Mouse (Mus musculus): ENCODE results near the gene Rpl10. TPM values are rescaled to one million over a fixed set of nuclear protein-coding genes. Genes with fewer than 3 reads are reported as not detected.
A peak's percentile ranks its signal among the peaks of the same experiment; 100 is the strongest.

The Rpl10 gene
- polyA plus RNA-seq, 1 experiment from 2014 or later: 489 TPM

DNA sequence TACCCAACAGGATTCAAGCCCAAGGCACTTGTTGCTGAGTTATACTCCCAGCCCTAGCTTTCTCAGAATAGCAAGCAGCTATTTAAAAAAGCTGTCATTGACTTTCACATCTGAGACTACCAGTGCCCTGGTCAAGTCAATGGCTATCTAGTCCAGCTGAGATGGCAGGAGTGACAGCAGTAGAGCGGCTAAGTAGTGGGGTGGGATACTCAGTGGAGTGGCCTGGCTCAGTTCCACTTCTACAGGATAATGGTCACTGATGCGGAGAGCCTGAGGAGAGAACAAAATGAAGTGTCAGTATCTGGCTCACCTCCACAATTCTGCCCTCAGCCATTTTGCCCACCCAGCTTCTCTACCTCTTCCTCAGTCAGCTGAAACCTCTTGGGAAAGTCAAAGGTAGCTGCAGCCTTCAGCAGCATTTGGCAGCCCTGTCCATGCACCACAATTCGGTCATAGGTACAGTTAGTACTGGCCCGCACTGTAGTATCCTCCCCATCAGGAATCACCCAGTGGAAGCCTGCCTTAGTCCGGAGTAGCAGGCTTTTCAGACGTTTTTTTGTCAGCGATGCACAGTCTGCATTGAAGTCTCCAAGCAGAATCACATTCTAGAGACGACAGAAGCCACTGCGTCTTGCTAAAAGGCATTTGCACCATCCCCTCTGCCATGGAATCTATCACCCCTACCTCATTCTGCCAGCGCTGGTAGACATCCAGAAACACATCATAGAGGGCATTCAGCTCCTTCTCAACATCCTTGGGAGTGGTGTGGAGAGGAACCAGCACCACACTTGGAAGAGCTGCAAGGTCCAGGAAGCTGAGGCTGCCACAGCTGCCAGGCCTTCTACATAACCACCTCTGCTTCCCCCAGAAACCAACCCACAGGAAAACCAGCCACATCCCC is 3.1 kb downstream of the Rpl10 start:
- 34% methylated on average over 10 of the region's 10 CpGs for WGBS

DNA sequence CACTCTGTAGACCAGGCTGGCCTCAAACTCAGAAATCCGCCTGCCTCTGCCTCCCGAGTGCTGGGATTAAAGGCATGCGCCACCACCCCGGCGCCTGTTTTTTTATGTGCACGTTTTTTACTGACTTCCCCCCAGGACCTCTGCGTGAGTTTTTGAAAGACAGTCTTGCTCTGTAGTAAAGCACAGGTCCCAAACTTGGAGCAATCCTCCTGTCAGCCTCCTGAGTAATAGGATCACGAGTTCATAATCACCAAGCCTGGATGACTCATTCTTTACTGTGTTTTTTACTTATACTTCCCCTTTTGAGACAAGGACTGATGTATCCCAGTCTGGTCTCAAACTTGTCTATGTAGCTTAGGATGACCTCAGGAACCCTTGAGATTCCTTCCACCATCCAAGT is 7.3 kb downstream of the Rpl10 start:
- 69% methylated on average over 7 of the region's 8 CpGs for WGBS
- peaks cover 7% of the 10 kb centered on the region; the same call in 1 of the 2 replicates for H3K4me1 ChIP-seq (replicated peaks; ENCODE audit: control insufficient read depth, insufficient read depth, low read length)

More for the DNA sequence above, 3.1 kb downstream of the Rpl10 start:
- ATAC-seq: no peak
- Histone ChIP-seq H3K27ac (ENCODE audit: low read length) (no peak overlapping the region), H3K4me3 (replicated peaks; ENCODE audit: low read length) (no peak overlapping the region), H3K4me2 (ENCODE audit: low read length) (no peak overlapping the region), H3K36me3 (ENCODE audit: control insufficient read depth, insufficient read depth) (peaks cover 4% of the 10 kb centered on the region), H3K9ac (replicated peaks; ENCODE audit: low read depth, low read length) (no peak overlapping the region), H3K9me3 (ENCODE audit: control insufficient read depth, low read length) (no peaks in the 10 kb centered on the region), H3K4me1 (replicated peaks; ENCODE audit: control insufficient read depth, insufficient read depth, low read length) (peaks cover 6% of the 10 kb centered on the region; the same call in 1 of the 2 replicates), H3K27me3 (replicated peaks; ENCODE audit: control insufficient read depth, insufficient read depth, low read length) (no peaks in the 10 kb centered on the region)

DNA sequence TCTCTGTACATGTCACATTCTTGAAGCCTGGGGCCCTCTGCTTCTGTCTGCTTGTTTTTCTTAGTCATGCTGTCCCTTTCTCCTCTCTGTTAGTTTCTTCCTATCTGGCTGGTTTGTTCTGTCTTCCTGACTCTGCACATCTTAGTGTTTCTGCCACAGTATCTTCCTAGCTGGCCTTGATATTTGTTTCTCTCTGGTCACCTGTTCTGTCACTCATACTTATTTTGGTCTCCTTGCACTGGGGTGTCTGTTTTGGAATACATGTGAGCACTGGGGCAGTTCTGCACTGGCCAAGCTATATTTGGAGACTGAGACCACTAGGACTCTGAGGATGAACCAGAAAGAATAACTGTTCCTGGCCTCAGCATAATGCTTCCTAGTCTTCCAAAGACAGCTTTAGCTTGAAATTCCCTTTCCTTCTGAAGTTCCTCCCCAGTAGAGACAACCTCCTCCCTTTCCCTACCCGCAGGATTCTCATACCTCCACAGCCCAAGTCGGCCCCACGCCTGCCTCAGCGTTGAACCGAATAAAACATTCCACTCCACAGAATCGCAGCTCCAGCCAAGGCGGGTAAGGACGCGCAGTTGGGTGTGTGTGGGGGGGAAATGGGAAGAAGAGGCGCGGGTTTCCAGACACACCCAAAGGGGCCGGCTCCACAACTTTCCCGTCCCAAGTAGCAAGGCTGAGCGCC is 10.6 kb downstream of the Rpl10 start:
- WGBS: 9% methylated on average over 14 of the region's 14 CpGs
- peak overlapping the region; percentile 61 for H3K4me3 ChIP-seq (replicated peaks; ENCODE audit: low read length)
- H3K4me1 ChIP-seq (replicated peaks; ENCODE audit: control insufficient read depth, insufficient read depth, low read length): peaks cover 18% of the 10 kb centered on the region

More for the DNA sequence above, 7.3 kb downstream of the Rpl10 start:
- H3K9ac ChIP-seq (replicated peaks; ENCODE audit: low read depth, low read length): no peak overlapping the region
- H3K4me2 ChIP-seq (ENCODE audit: low read length): no peak overlapping the region
- H3K27me3 ChIP-seq (replicated peaks; ENCODE audit: control insufficient read depth, insufficient read depth, low read length): no peaks in the 10 kb centered on the region
- no peaks in the 10 kb centered on the region for H3K9me3 ChIP-seq (ENCODE audit: control insufficient read depth, low read length)
- ATAC-seq: no peak
- H3K36me3 ChIP-seq (ENCODE audit: control insufficient read depth, insufficient read depth): peaks cover 4% of the 10 kb centered on the region
- H3K27ac ChIP-seq (ENCODE audit: low read length): no peak overlapping the region
- H3K4me3 ChIP-seq (replicated peaks; ENCODE audit: low read length): no peak overlapping the region

DNA sequence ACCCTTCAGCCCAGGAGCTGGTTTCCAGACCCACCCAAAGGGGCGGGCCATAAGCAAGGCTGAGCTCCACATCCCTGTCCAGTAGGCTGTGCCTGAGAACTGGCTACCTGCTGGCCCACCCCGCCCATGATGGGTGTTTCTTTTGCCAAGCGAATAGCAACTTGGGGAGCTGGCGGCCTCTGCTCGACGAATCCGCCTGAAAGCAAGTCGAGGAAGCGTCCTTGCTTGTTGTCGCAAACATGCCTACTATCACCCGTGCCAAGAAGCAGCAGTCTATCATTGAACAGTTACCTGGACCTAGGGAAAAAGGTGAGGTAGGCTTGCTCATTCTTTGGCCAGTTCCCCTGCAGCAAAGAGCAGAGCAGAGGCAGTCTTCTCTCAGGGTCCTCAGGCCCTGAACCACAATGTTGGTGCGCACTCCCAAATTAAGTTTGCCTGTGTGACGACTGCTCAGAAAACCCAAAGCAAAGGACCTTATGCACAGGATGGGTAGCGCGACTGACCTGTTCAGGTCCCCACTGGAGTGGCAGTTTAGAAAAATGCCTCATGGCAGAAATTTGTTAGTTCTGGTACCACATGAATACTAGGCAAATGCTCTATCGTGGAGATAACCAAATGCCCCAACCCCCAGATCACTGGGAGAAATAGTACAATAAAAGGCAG is 11.3 kb downstream of the Rpl10 start, which contains the start of the genes Taz and Dnase1l1:
Gene Taz, plus strand, starts transcription at position 181 of the 663 bp plus-strand sequence.
Gene Dnase1l1, minus strand, starts transcription at position 606 of the 663 bp plus-strand sequence.
- peaks cover 18% of the 10 kb centered on the region for H3K4me1 ChIP-seq (replicated peaks; ENCODE audit: control insufficient read depth, insufficient read depth, low read length)
- H3K9me3 ChIP-seq (ENCODE audit: control insufficient read depth, low read length): no peaks in the 10 kb centered on the region
- peak within 1 kb of the TSS; percentile 61 for H3K4me3 ChIP-seq (replicated peaks; ENCODE audit: low read length)
- H3K27me3 ChIP-seq (replicated peaks; ENCODE audit: control insufficient read depth, insufficient read depth, low read length): no peaks in the 10 kb centered on the region
- WGBS: 19% methylated on average over 16 of the region's 16 CpGs
- H3K27ac ChIP-seq (ENCODE audit: low read length): peak within 1 kb of the TSS; percentile 65
- peak within 1 kb of the TSS; percentile 78 for H3K9ac ChIP-seq (replicated peaks; ENCODE audit: low read depth, low read length)
- H3K36me3 ChIP-seq (ENCODE audit: control insufficient read depth, insufficient read depth): no peaks in the 10 kb centered on the region
- ATAC-seq: peak; percentile 41
- H3K4me2 ChIP-seq (ENCODE audit: low read length): peak within 1 kb of the TSS; percentile 74

More for the DNA sequence above, 10.6 kb downstream of the Rpl10 start:
- no peak; the same call in 1 of the 2 replicates for ATAC-seq
- Histone ChIP-seq H3K9ac (replicated peaks; ENCODE audit: low read depth, low read length) (peak overlapping the region; percentile 78), H3K4me2 (ENCODE audit: low read length) (peak overlapping the region; percentile 74), H3K9me3 (ENCODE audit: control insufficient read depth, low read length) (no peaks in the 10 kb centered on the region), H3K36me3 (ENCODE audit: control insufficient read depth, insufficient read depth) (no peaks in the 10 kb centered on the region), H3K27ac (ENCODE audit: low read length) (no peak overlapping the region), H3K27me3 (replicated peaks; ENCODE audit: control insufficient read depth, insufficient read depth, low read length) (no peaks in the 10 kb centered on the region)

DNA sequence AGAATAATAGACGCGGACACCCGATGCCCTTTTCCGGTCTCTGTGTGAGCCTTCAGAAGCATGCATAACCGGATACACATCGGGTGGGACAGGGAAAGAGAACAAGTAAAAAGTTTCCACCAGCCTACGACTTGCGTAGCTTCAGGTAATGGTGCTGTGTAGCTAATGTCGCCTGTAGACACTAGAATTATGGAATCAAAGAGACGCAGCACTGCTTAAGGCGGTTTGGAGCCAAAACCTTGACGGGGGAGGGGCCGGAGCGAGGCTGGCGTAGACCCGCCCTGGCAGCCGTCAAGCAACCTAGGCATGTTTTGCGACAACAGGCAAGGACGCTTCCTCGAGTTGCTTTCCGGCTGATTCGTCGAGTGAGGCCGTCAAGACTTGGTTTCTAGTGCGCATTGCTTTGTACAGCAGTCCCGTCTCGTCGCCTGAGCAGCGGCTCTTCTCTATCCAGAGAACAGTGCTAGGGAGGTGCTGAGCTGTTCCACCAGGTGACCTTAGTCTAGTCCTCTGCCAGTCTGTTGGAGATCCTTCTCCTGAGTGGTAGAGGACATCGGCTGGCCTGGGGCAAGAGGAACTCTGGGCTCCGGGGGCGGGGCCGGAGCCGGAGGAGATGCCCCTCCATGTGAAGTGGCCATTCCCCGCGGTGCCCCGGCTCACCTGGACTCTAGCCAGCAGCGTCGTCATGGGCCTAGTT is 11.9 kb downstream of the Rpl10 start:
- Histone ChIP-seq H3K4me2 (ENCODE audit: low read length) (peak overlapping the region; percentile 74), H3K27ac (ENCODE audit: low read length) (peak overlapping the region; percentile 65), H3K9me3 (ENCODE audit: control insufficient read depth, low read length) (no peaks in the 10 kb centered on the region), H3K36me3 (ENCODE audit: control insufficient read depth, insufficient read depth) (no peaks in the 10 kb centered on the region), H3K4me1 (replicated peaks; ENCODE audit: control insufficient read depth, insufficient read depth, low read length) (peaks cover 18% of the 10 kb centered on the region), H3K27me3 (replicated peaks; ENCODE audit: control insufficient read depth, insufficient read depth, low read length) (no peaks in the 10 kb centered on the region), H3K4me3 (replicated peaks; ENCODE audit: low read length) (peak overlapping the region; percentile 61), H3K9ac (replicated peaks; ENCODE audit: low read depth, low read length) (peak overlapping the region; percentile 78)
- 25% methylated on average over 39 of the region's 39 CpGs for WGBS
- ATAC-seq: peak; percentile 87

DNA sequence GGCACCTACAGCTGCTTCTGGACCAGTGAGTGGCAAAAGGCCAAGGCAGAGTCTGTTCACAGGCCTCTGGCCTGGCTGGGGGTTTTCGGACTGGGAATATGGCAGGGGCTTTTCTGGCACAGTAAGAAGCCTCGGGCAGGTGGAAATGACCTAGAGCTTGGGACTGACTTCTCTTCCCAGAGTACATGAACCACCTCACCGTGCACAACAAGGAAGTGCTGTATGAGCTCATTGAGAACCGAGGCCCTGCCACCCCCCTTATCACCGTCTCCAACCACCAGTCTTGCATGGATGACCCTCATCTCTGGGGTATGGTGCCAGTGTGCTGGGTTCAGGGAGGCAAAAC is 12.5 kb downstream of the Rpl10 start:
- 41% methylated on average over 5 of the region's 5 CpGs for WGBS
- H3K27ac ChIP-seq (ENCODE audit: low read length): peak overlapping the region; percentile 65; the same call in 1 of the 2 replicates
- peaks cover 18% of the 10 kb centered on the region for H3K4me1 ChIP-seq (replicated peaks; ENCODE audit: control insufficient read depth, insufficient read depth, low read length)
- peak overlapping the region; percentile 78 for H3K9ac ChIP-seq (replicated peaks; ENCODE audit: low read depth, low read length)
- H3K9me3 ChIP-seq (ENCODE audit: control insufficient read depth, low read length): no peaks in the 10 kb centered on the region
- ATAC-seq: no peak
- H3K27me3 ChIP-seq (replicated peaks; ENCODE audit: control insufficient read depth, insufficient read depth, low read length): no peaks in the 10 kb centered on the region
- no peaks in the 10 kb centered on the region for H3K36me3 ChIP-seq (ENCODE audit: control insufficient read depth, insufficient read depth)
- H3K4me3 ChIP-seq (replicated peaks; ENCODE audit: low read length): peak overlapping the region; percentile 61
- peak overlapping the region; percentile 59 for H3K4me2 ChIP-seq (ENCODE audit: low read length)

DNA sequence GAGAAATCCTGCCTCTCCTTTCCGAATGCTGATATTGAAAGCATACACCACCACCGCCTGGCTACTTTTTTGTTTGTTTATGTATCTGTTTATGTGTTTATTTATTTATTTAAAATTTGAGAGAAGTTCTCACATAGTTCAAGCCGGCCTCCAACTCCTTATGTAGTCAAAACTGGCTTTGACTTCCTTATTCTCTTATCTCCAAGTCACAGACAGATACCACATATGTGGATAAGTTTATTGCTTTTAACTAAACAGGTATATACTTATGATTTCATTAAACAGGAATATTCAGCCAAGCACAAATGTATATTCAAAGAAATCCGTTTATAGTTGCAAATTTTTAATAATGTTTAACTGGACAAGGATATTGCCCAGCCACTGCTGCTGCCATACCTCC is 22.8 kb downstream of the Rpl10 start:
- ATAC-seq: no peak
- Histone ChIP-seq H3K27me3 (replicated peaks; ENCODE audit: control insufficient read depth, insufficient read depth, low read length) (no peaks in the 10 kb centered on the region), H3K36me3 (ENCODE audit: control insufficient read depth, insufficient read depth) (no peaks in the 10 kb centered on the region), H3K9ac (replicated peaks; ENCODE audit: low read depth, low read length) (no peak overlapping the region), H3K4me2 (ENCODE audit: low read length) (no peak overlapping the region), H3K4me1 (replicated peaks; ENCODE audit: control insufficient read depth, insufficient read depth, low read length) (peaks cover 6% of the 10 kb centered on the region), H3K27ac (ENCODE audit: low read length) (no peak overlapping the region), H3K4me3 (replicated peaks; ENCODE audit: low read length) (no peak overlapping the region), H3K9me3 (ENCODE audit: control insufficient read depth, low read length) (no peaks in the 10 kb centered on the region)
- 81% methylated on average over 4 of the region's 4 CpGs for WGBS

DNA sequence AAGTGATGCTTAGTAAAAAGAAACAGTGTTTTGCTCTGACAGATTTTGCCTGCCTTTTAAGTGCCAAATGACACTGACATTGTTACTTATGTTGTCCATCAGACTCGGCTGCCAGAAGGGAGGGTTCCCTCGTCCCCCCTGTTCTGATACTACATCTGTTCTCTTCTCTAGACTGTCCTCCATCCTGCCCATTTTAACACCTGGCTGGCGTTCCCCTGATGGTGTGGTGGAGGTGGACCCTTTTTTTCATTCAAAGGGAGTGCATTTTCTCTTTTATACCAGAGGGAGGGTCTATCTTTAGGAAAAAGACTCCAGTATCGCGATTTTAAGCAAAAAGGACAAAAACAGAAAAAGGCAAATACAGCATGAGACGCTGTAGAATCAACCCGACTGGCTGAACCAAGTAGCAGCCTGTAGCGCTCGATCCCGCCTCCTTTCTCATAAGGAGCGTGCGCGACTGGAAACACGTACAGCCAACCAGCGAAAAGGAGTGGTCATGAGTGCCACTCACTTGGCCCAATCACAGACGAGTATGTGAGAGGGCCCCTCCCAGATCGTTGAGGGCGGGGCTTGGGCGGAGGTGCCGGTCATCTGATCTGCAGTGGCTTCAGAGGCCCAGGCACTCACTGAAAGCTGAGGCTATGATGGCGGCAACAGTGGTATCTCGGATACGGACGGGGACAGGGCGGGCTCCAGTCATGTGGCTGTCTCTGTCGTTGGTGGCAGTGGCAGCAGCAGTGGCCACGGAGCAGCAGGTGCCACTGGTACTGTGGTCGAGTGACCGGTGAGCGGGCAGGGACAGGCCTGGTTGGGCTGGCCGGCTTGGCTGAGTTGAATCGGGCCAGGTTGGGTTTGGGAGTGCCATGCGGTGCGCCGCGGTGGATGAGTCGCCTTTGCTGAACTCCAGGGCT is 26.2 kb downstream of the Rpl10 start, which contains the start of gene Atp6ap1:
Gene Atp6ap1, plus strand, starts transcription at position 560 of the 911 bp plus-strand sequence.
- Histone ChIP-seq H3K27me3 (replicated peaks; ENCODE audit: control insufficient read depth, insufficient read depth, low read length) (no peaks in the 10 kb centered on the region), H3K4me3 (replicated peaks; ENCODE audit: low read length) (peak within 1 kb of the TSS; percentile 71), H3K9me3 (ENCODE audit: control insufficient read depth, low read length) (no peaks in the 10 kb centered on the region), H3K9ac (replicated peaks; ENCODE audit: low read depth, low read length) (peak within 1 kb of the TSS; percentile 81), H3K4me1 (replicated peaks; ENCODE audit: control insufficient read depth, insufficient read depth, low read length) (peaks cover 12% of the 10 kb centered on the region), H3K36me3 (ENCODE audit: control insufficient read depth, insufficient read depth) (0 out of 2 replicates have a peak, but pooled peaks cover 3% of the 10 kb centered on the region), H3K27ac (ENCODE audit: low read length) (peak within 1 kb of the TSS; percentile 85), H3K4me2 (ENCODE audit: low read length) (peak within 1 kb of the TSS; percentile 71)
- ATAC-seq: peak; percentile 99
- 16% methylated on average over 37 of the region's 37 CpGs for WGBS
